Mouse (Mus musculus): Measurements from ENCODE around the gene Spint1. TPM values are rescaled to one million over a fixed set of nuclear protein-coding genes. Genes with fewer than 3 reads are reported as not detected.

Gene Spint1
- polyA plus RNA-seq (2012; rRNA removed) = 86.7 and 91.1 TPM in 2 replicates

- H3K36me3 ChIP-seq (ENCODE audit: control insufficient read depth, insufficient read depth, low read length) = no peaks in the 10 kb centered on the region
- DNase-seq = peak; percentile 84
- 1% methylated on average over 73 of the region's 73 CpGs for WGBS
- peak within 1 kb of the TSS; percentile 82 for H3K4me3 ChIP-seq (ENCODE audit: insufficient read depth, low read depth, low read length)
- peaks cover 19% of the 10 kb centered on the region; the same call in 1 of the 2 replicates for H3K4me1 ChIP-seq (ENCODE audit: control insufficient read depth, insufficient read depth, low read length)
- TF ChIP-seq POLR2A (IDR thresholded peaks at IDR 0.05; ENCODE audit: low read depth, low read length) (peak; percentile 37), CTCF (conservative IDR thresholded peaks at IDR 0.05; ENCODE audit: insufficient read depth, insufficient read length, low read depth, low read length) (no peak)
- peak within 1 kb of the TSS; percentile 91 for H3K27ac ChIP-seq (ENCODE audit: insufficient read depth, low read depth, low read length)
- H3K27me3 ChIP-seq (replicated peaks; ENCODE audit: control insufficient read depth, insufficient read depth, low read length) = no peaks in the 10 kb centered on the region
Observed at GRCm38 (mm10) chr2:119237210-119237870, at the start of gene Spint1. Gene Spint1 (plus strand): TSS chr2:119237362.

- 4% methylated on average over 15 of the region's 15 CpGs for WGBS
- peak; percentile 86 for DNase-seq
- Histone ChIP-seq H3K4me1 (ENCODE audit: control insufficient read depth, insufficient read depth, low read length) (peaks cover 3% of the 10 kb centered on the region; the same call in 1 of the 2 replicates), H3K36me3 (ENCODE audit: control insufficient read depth, insufficient read depth, low read length) (no peaks in the 10 kb centered on the region), H3K27ac (ENCODE audit: insufficient read depth, low read depth, low read length) (no peak overlapping the region), H3K4me3 (ENCODE audit: insufficient read depth, low read depth, low read length) (peak overlapping the region; percentile 34; the same call in 1 of the 2 replicates), H3K27me3 (replicated peaks; ENCODE audit: control insufficient read depth, insufficient read depth, low read length) (no peaks in the 10 kb centered on the region)
- no peak for TF ChIP-seq POLR2A (IDR thresholded peaks at IDR 0.05; ENCODE audit: low read depth, low read length)
- TF ChIP-seq CTCF (conservative IDR thresholded peaks at IDR 0.05; ENCODE audit: insufficient read depth, insufficient read length, low read depth, low read length) = peak; percentile 95
Observed at GRCm38 (mm10) chr2:119189029-119189710, 48.0 kb upstream of the Spint1 start.

- Histone ChIP-seq H3K36me3 (ENCODE audit: control insufficient read depth, insufficient read depth, low read length) (no peaks in the 10 kb centered on the region), H3K27me3 (replicated peaks; ENCODE audit: control insufficient read depth, insufficient read depth, low read length) (no peaks in the 10 kb centered on the region), H3K4me3 (ENCODE audit: insufficient read depth, low read depth, low read length) (no peak overlapping the region), H3K4me1 (ENCODE audit: control insufficient read depth, insufficient read depth, low read length) (peaks cover 3% of the 10 kb centered on the region; the same call in 1 of the 2 replicates), H3K27ac (ENCODE audit: insufficient read depth, low read depth, low read length) (no peak overlapping the region)
- TF ChIP-seq CTCF (conservative IDR thresholded peaks at IDR 0.05; ENCODE audit: insufficient read depth, insufficient read length, low read depth, low read length) (no peak), POLR2A (IDR thresholded peaks at IDR 0.05; ENCODE audit: low read depth, low read length) (no peak)
- WGBS = 79% methylated on average over 5 of the region's 5 CpGs
- no peak for DNase-seq
Observed at GRCm38 (mm10) chr2:119190969-119191368, 46.2 kb upstream of the Spint1 start.

GRCm38 (mm10) chr2:119194140-119194539, 43.0 kb upstream of the Spint1 start:
- Histone ChIP-seq H3K27me3 (replicated peaks; ENCODE audit: control insufficient read depth, insufficient read depth, low read length) (no peaks in the 10 kb centered on the region), H3K4me1 (ENCODE audit: control insufficient read depth, insufficient read depth, low read length) (peaks cover 1% of the 10 kb centered on the region; the same call in 1 of the 2 replicates), H3K36me3 (ENCODE audit: control insufficient read depth, insufficient read depth, low read length) (no peaks in the 10 kb centered on the region), H3K27ac (ENCODE audit: insufficient read depth, low read depth, low read length) (no peak overlapping the region), H3K4me3 (ENCODE audit: insufficient read depth, low read depth, low read length) (no peak overlapping the region)
- no peak for TF ChIP-seq CTCF (conservative IDR thresholded peaks at IDR 0.05; ENCODE audit: insufficient read depth, insufficient read length, low read depth, low read length)
- TF ChIP-seq POLR2A (IDR thresholded peaks at IDR 0.05; ENCODE audit: low read depth, low read length) = no peak
- 82% methylated on average over 5 of the region's 5 CpGs for WGBS
- no peak for DNase-seq

GRCm38 (mm10) chr2:119196316-119197108, 40.6 kb upstream of the Spint1 start:
- DNase-seq = no peak
- H3K4me3 ChIP-seq (ENCODE audit: insufficient read depth, low read depth, low read length) = no peak overlapping the region
- H3K36me3 ChIP-seq (ENCODE audit: control insufficient read depth, insufficient read depth, low read length) = no peaks in the 10 kb centered on the region
- no peaks in the 10 kb centered on the region for H3K27me3 ChIP-seq (replicated peaks; ENCODE audit: control insufficient read depth, insufficient read depth, low read length)
- TF ChIP-seq CTCF (conservative IDR thresholded peaks at IDR 0.05; ENCODE audit: insufficient read depth, insufficient read length, low read depth, low read length) (no peak), POLR2A (IDR thresholded peaks at IDR 0.05; ENCODE audit: low read depth, low read length) (no peak)
- WGBS = 58% methylated on average over 4 of the region's 4 CpGs
- no peaks in the 10 kb centered on the region; the same call in 1 of the 2 replicates for H3K4me1 ChIP-seq (ENCODE audit: control insufficient read depth, insufficient read depth, low read length)
- no peak overlapping the region for H3K27ac ChIP-seq (ENCODE audit: insufficient read depth, low read depth, low read length)

- Histone ChIP-seq H3K27me3 (replicated peaks; ENCODE audit: control insufficient read depth, insufficient read depth, low read length) (no peaks in the 10 kb centered on the region), H3K4me3 (ENCODE audit: insufficient read depth, low read depth, low read length) (no peak overlapping the region), H3K4me1 (ENCODE audit: control insufficient read depth, insufficient read depth, low read length) (no peaks in the 10 kb centered on the region; the same call in 1 of the 2 replicates), H3K36me3 (ENCODE audit: control insufficient read depth, insufficient read depth, low read length) (no peaks in the 10 kb centered on the region), H3K27ac (ENCODE audit: insufficient read depth, low read depth, low read length) (no peak overlapping the region)
- no peak for DNase-seq
- TF ChIP-seq POLR2A (IDR thresholded peaks at IDR 0.05; ENCODE audit: low read depth, low read length) (no peak), CTCF (conservative IDR thresholded peaks at IDR 0.05; ENCODE audit: insufficient read depth, insufficient read length, low read depth, low read length) (no peak)
- 94% methylated on average over 1 of the region's 1 CpGs for WGBS
Observed at GRCm38 (mm10) chr2:119197493-119197892, 39.7 kb upstream of the Spint1 start.
